Mouse (Mus musculus) kidney, postnatal 0 days (tissue): ENCODE data around the gene Ccnd1. TPM values are rescaled to one million over a fixed set of nuclear protein-coding genes. Genes with fewer than 3 reads are reported as not detected.

ENCODE experiments used
- ATAC-seq: fragments of 200-750 bp; cut with Nextera tagmentation; replicated peaks from 2 replicates; pipeline ENCODE4 v1.8.0; 2017; ENCODE audit warnings: low read depth, moderate number of reproducible peaks, moderate TSS enrichment, moderate library complexity; ENCODE audit not compliant: low FRiP score
- DNase-seq: peaks from one replicate; pipeline ENCODE4 v3.0.0-alpha.2; 2016; ENCODE audit warnings: low spot score
- H3K27ac ChIP-seq: fragments of 300-500 bp; sonication (generic); 2 replicates; pipeline ENCODE4 v1.5.1; 2014; ENCODE audit warnings: mild to moderate bottlenecking
- H3K27me3 ChIP-seq: fragments of 300-500 bp; sonication (generic); 2 replicates; pipeline ENCODE4 v1.6.1; 2014; ENCODE audit warnings: low read length, mixed read lengths; ENCODE audit not compliant: insufficient read depth
- H3K36me3 ChIP-seq: fragments of 300-500 bp; sonication (generic); 2 replicates; pipeline ENCODE4 v1.6.1; 2014; ENCODE audit warnings: low read length, mixed read lengths; ENCODE audit not compliant: insufficient read depth
- H3K4me1 ChIP-seq: fragments of 300-500 bp; sonication (generic); replicated peaks from 2 replicates; pipeline ENCODE4 v1.6.1; 2014; ENCODE audit warnings: antibody characterized with exemption, low read length, mixed read lengths; ENCODE audit not compliant: insufficient read depth
- H3K4me2 ChIP-seq: fragments of 300-500 bp; sonication (generic); 2 replicates; pipeline ENCODE4 v1.6.1; 2014; ENCODE audit warnings: mild to moderate bottlenecking, low read length, moderate library complexity, mixed read lengths
- H3K4me3 ChIP-seq: fragments of 300-500 bp; sonication (generic); replicated peaks from 2 replicates; pipeline ENCODE4 v1.5.1; 2014; ENCODE audit warnings: low read depth, low read length
- H3K9ac ChIP-seq: fragments of 300-500 bp; sonication (generic); 2 replicates; pipeline ENCODE4 v1.6.1; 2014; ENCODE audit warnings: low read depth, low read length
- H3K9me3 ChIP-seq: fragments of 300-500 bp; sonication (generic); replicated peaks from 2 replicates; pipeline ENCODE4 v1.6.1; 2016; ENCODE audit warnings: low read length, inconsistent platforms, mixed read lengths
- CTCF ChIP-seq: IDR thresholded peaks from 2 replicates; pipeline ENCODE4 v1.5.1; 2016; ENCODE audit warnings: antibody characterized with exemption, low read depth, mild to moderate bottlenecking, moderate library complexity
- WGBS: fragments of 180-500 bp; shearing (Covaris S2); extraction: QIAGEN DNeasy Blood & Tissue Kit; methylation state at CpG from one replicate; pipeline ENCODE4 v1.1.7; 2014; 5-methylcytosine and 5-hydroxymethylcytosine counted together
- polyA plus RNA-seq: library from polyadenylated mRNA; unstranded; fragments of >200 nt; fragmentation: Nextera tagmentation; extraction: Ambion mirVana; gene quantifications from 2 replicates; pipeline ENCODE4 v1.2.1, GENCODE M21; 2015

The Ccnd1 gene
- polyA plus RNA-seq, 1 experiment from 2014 or later = 212 TPM

GRCm38 (mm10) chr7:144977121-144977520, 37.4 kb upstream of the Ccnd1 start:
- no peak overlapping the region for H3K9ac ChIP-seq
- H3K4me2 ChIP-seq = no peak overlapping the region
- ATAC-seq (no peak), DNase-seq (no peak)
- H3K9me3 ChIP-seq = no peaks in the 10 kb centered on the region
- no peak for TF ChIP-seq CTCF
- H3K27ac ChIP-seq = no peak overlapping the region
- no peaks in the 10 kb centered on the region for H3K36me3 ChIP-seq
- no peaks in the 10 kb centered on the region for H3K27me3 ChIP-seq
- no peaks in the 10 kb centered on the region for H3K4me1 ChIP-seq
- 79% methylated on average over 2 of the region's 2 CpGs for WGBS
- H3K4me3 ChIP-seq = no peak overlapping the region

GRCm38 (mm10) chr7:144973461-144973860, 33.7 kb upstream of the Ccnd1 start:
- Histone ChIP-seq H3K4me2 (no peak overlapping the region), H3K36me3 (no peaks in the 10 kb centered on the region), H3K27ac (no peak overlapping the region), H3K27me3 (no peaks in the 10 kb centered on the region), H3K4me3 (no peak overlapping the region), H3K9me3 (no peaks in the 10 kb centered on the region), H3K4me1 (no peaks in the 10 kb centered on the region), H3K9ac (no peak overlapping the region)
- 49% methylated on average over 8 of the region's 8 CpGs for WGBS
- DNase-seq = no peak
- TF ChIP-seq CTCF = no peak
- no peak for ATAC-seq

- Histone ChIP-seq H3K9me3 (no peaks in the 10 kb centered on the region), H3K27ac (no peak overlapping the region), H3K9ac (no peak overlapping the region), H3K27me3 (no peaks in the 10 kb centered on the region), H3K36me3 (no peaks in the 10 kb centered on the region), H3K4me3 (no peak overlapping the region), H3K4me2 (no peak overlapping the region), H3K4me1 (no peaks in the 10 kb centered on the region)
- WGBS = 43% methylated on average over 1 of the region's 2 CpGs
- no peak for TF ChIP-seq CTCF
- peak; percentile 33; the same call in 1 of the 2 replicates for ATAC-seq
- no peak for DNase-seq
Measured at GRCm38 (mm10) chr7:144971769-144972168, 32.0 kb upstream of the Ccnd1 start.

- Histone ChIP-seq H3K36me3 (no peaks in the 10 kb centered on the region), H3K9ac (no peak overlapping the region), H3K4me1 (no peaks in the 10 kb centered on the region), H3K4me3 (no peak overlapping the region), H3K9me3 (no peaks in the 10 kb centered on the region), H3K27ac (no peak overlapping the region), H3K4me2 (no peak overlapping the region), H3K27me3 (no peaks in the 10 kb centered on the region)
- TF ChIP-seq CTCF = no peak
- 70% methylated on average over 8 of the region's 8 CpGs for WGBS
- ATAC-seq (no peak), DNase-seq (no peak)
Measured at GRCm38 (mm10) chr7:144970997-144971768, 31.5 kb upstream of the Ccnd1 start.

GRCm38 (mm10) chr7:144965893-144966292, 26.2 kb upstream of the Ccnd1 start:
- Histone ChIP-seq H3K4me1 (no peaks in the 10 kb centered on the region), H3K27ac (no peak overlapping the region), H3K36me3 (no peaks in the 10 kb centered on the region), H3K4me2 (no peak overlapping the region), H3K9ac (no peak overlapping the region), H3K9me3 (no peaks in the 10 kb centered on the region), H3K27me3 (no peaks in the 10 kb centered on the region), H3K4me3 (no peak overlapping the region)
- 69% methylated on average over 5 of the region's 5 CpGs for WGBS
- DNase-seq = no peak
- TF ChIP-seq CTCF = no peak
- no peak for ATAC-seq

- Histone ChIP-seq H3K4me3 (no peak overlapping the region), H3K27me3 (no peaks in the 10 kb centered on the region), H3K27ac (no peak overlapping the region), H3K36me3 (no peaks in the 10 kb centered on the region), H3K9me3 (no peaks in the 10 kb centered on the region), H3K4me1 (no peaks in the 10 kb centered on the region), H3K9ac (no peak overlapping the region), H3K4me2 (no peak overlapping the region)
- no peak for TF ChIP-seq CTCF
- WGBS = 87% methylated on average over 4 of the region's 4 CpGs
- ATAC-seq (no peak), DNase-seq (no peak)
Measured at GRCm38 (mm10) chr7:144964316-144964715, 24.6 kb upstream of the Ccnd1 start.

GRCm38 (mm10) chr7:144963911-144964310, 24.2 kb upstream of the Ccnd1 start:
- 88% methylated on average over 1 of the region's 1 CpGs for WGBS
- Histone ChIP-seq H3K4me3 (no peak overlapping the region), H3K27me3 (no peaks in the 10 kb centered on the region), H3K27ac (no peak overlapping the region), H3K9ac (no peak overlapping the region), H3K4me1 (no peaks in the 10 kb centered on the region), H3K9me3 (no peaks in the 10 kb centered on the region), H3K4me2 (no peak overlapping the region), H3K36me3 (no peaks in the 10 kb centered on the region)
- no peak for TF ChIP-seq CTCF
- no peak for DNase-seq
- no peak for ATAC-seq
